7 mouse cellular contexts compared by ENCODE assay signal in genomic region chr5:24733134-24733533, GRCm38 (mm10). TPM values are rescaled to one million over a fixed set of nuclear protein-coding genes. Genes with fewer than 3 reads are reported as not detected.
DNase-seq lines count a peak whose midpoint lies in the region; ATAC-seq lines count a peak whose summit lies in the region.

No protein-coding gene starts in this region.

- 6% methylated on average over 8 of the region's 8 CpGs for WGBS in intestine, embryonic 15.5 days
- WGBS in lung, embryonic 16.5 days, result 4% methylated on average over 8 of the region's 8 CpGs

- peak; percentile 88 for DNase-seq in ES-CJ7 (ENCODE audit: low read depth, low spot score)
- DNase-seq in R1 (ENCODE audit: low read depth, low spot score), result peak; percentile 92
- no peak for DNase-seq in cerebellum, adult 8-10 months
- no peak for DNase-seq in layer of hippocampus, adult 11-12 months (ENCODE audit: low spot score)
- no peak for DNase-seq in frontal cortex, adult 2 months (ENCODE audit: extremely low spot score in 1 of 2, low spot score in 1 of 2)

- H3K4me2 ChIP-seq in intestine, embryonic 15.5 days (replicated peaks), result no peak overlapping the region
- peak overlapping the region; percentile 36; the same call in 1 of the 2 replicates for H3K4me2 ChIP-seq in lung, embryonic 16.5 days (ENCODE audit: low read depth, low read length)

- no peak overlapping the region for H3K9ac ChIP-seq in intestine, embryonic 15.5 days
- peak overlapping the region; percentile 44; the same call in 1 of the 2 replicates for H3K9ac ChIP-seq in lung, embryonic 16.5 days (ENCODE audit: low read length)

- H3K4me1 ChIP-seq in intestine, embryonic 15.5 days (replicated peaks), result peaks cover 17% of the 10 kb centered on the region; the same call in 1 of the 2 replicates
- H3K4me1 ChIP-seq in lung, embryonic 16.5 days (replicated peaks; ENCODE audit: control insufficient read depth, insufficient read depth, low read length), result peaks cover 24% of the 10 kb centered on the region

- peak; percentile 72 for ATAC-seq in intestine, embryonic 15.5 days
- peak; percentile 83 for ATAC-seq in lung, embryonic 16.5 days (ENCODE audit: low read depth)

- H3K27ac ChIP-seq in intestine, embryonic 15.5 days, result 0 out of 2 replicates have a peak overlapping the region, but pooled peaks have one; percentile 28
- peak overlapping the region; percentile 78 for H3K27ac ChIP-seq in lung, embryonic 16.5 days (ENCODE audit: low read length)

- no peak overlapping the region for H3K4me3 ChIP-seq in intestine, embryonic 15.5 days (replicated peaks)
- H3K4me3 ChIP-seq in lung, embryonic 16.5 days (ENCODE audit: low read length), result no peak overlapping the region

- 0 out of 2 replicates have a peak, but pooled peaks cover 5% of the 10 kb centered on the region for H3K27me3 ChIP-seq in intestine, embryonic 15.5 days (replicated peaks)
- no peaks in the 10 kb centered on the region; the same call in 1 of the 2 replicates for H3K27me3 ChIP-seq in lung, embryonic 16.5 days (ENCODE audit: control insufficient read depth, insufficient read depth, low read depth, low read length)

- H3K36me3 ChIP-seq in intestine, embryonic 15.5 days, result no peaks in the 10 kb centered on the region
- H3K36me3 ChIP-seq in lung, embryonic 16.5 days (ENCODE audit: control insufficient read depth, insufficient read depth, low read length), result no peaks in the 10 kb centered on the region

- H3K9me3 ChIP-seq in intestine, embryonic 15.5 days, result no peaks in the 10 kb centered on the region
- H3K9me3 ChIP-seq in lung, embryonic 16.5 days (ENCODE audit: control insufficient read depth, low read length), result no peaks in the 10 kb centered on the region

RNA-seq across cellular contexts. Expression of gene Wdr86, which starts 2.6 kb away (rescaled TPM):
- 10.6 and 11.6 TPM in 2 replicates for polyA plus RNA-seq in intestine, embryonic 15.5 days (2015; fragmentation: Nextera tagmentation; extraction: Ambion mirVana)
- polyA plus RNA-seq in lung, embryonic 16.5 days (2015; fragmentation: Nextera tagmentation; extraction: Ambion mirVana), result 30.5 and 31.5 TPM in 2 replicates
- 1.1 and 1.3 TPM in 2 replicates for polyA plus RNA-seq in frontal cortex, adult 2 months (2012; rRNA removed)

RNA-seq across cellular contexts. Expression of gene Crygn, which starts 24.7 kb away (rescaled TPM):
- 1.3 and 1.8 TPM in 2 replicates for polyA plus RNA-seq in intestine, embryonic 15.5 days (2015; fragmentation: Nextera tagmentation; extraction: Ambion mirVana)
- 3.2 and 3.4 TPM in 2 replicates for polyA plus RNA-seq in lung, embryonic 16.5 days (2015; fragmentation: Nextera tagmentation; extraction: Ambion mirVana)
- polyA plus RNA-seq in frontal cortex, adult 2 months (2012; rRNA removed), result not detected in 2 replicates

RNA-seq across cellular contexts. Expression of gene Nub1, which starts 47.8 kb away (rescaled TPM):
- polyA plus RNA-seq in intestine, embryonic 15.5 days (2015; fragmentation: Nextera tagmentation; extraction: Ambion mirVana), result 26.8 and 29.0 TPM in 2 replicates
- 39.0 and 40.0 TPM in 2 replicates for polyA plus RNA-seq in lung, embryonic 16.5 days (2015; fragmentation: Nextera tagmentation; extraction: Ambion mirVana)
- polyA plus RNA-seq in frontal cortex, adult 2 months (2012; rRNA removed), result 79.9 and 80.0 TPM in 2 replicates

Comparison
In these comparisons a context has a peak if more than half of its experiments do, and no peak if none do; other contexts are left out.
1. DNase-seq: peak in ES-CJ7 (single experiment) and R1 (single experiment); none in cerebellum, adult 8-10 months (single experiment), layer of hippocampus, adult 11-12 months (single experiment) and frontal cortex, adult 2 months (0 of 2).